Mouse (Mus musculus) hindbrain, embryonic 16.5 days (tissue): Measurements from ENCODE around the gene Mrgprg. TPM values are rescaled to one million over a fixed set of nuclear protein-coding genes. Genes with fewer than 3 reads are reported as not detected.

Experiments used
- ATAC-seq: fragments of 200-750 bp; cut with Nextera tagmentation; 2 replicates; pipeline ENCODE4 v1.8.0; 2017; ENCODE audit warnings: moderate TSS enrichment, moderate library complexity
- H3K27ac ChIP-seq: fragments of 300-500 bp; sonication (generic); 2 replicates; pipeline ENCODE4 v1.5.1; 2014; ENCODE audit warnings: low read depth, mild to moderate bottlenecking, control low read depth, low read length, moderate library complexity
- H3K27me3 ChIP-seq: fragments of 300-500 bp; sonication (generic); replicated peaks from 2 replicates; pipeline ENCODE4 v1.6.1; 2014; ENCODE audit warnings: low read length; ENCODE audit not compliant: control insufficient read depth, insufficient read depth
- H3K36me3 ChIP-seq: fragments of 300-500 bp; sonication (generic); 2 replicates; pipeline ENCODE4 v1.6.1; 2014; ENCODE audit warnings: mild to moderate bottlenecking, low read length, moderate library complexity, mixed read lengths; ENCODE audit not compliant: control insufficient read depth, insufficient read depth
- H3K4me1 ChIP-seq: fragments of 300-500 bp; sonication (generic); 2 replicates; pipeline ENCODE4 v1.6.1; 2014; ENCODE audit warnings: low read depth, low read length; ENCODE audit not compliant: control insufficient read depth, insufficient read depth
- H3K4me2 ChIP-seq: fragments of 300-500 bp; sonication (generic); 2 replicates; pipeline ENCODE4 v1.6.1; 2014; ENCODE audit warnings: mild to moderate bottlenecking, low read length, control low read depth, moderate library complexity
- H3K4me3 ChIP-seq: fragments of 300-500 bp; sonication (generic); 2 replicates; pipeline ENCODE4 v1.5.1; 2014; ENCODE audit warnings: mild to moderate bottlenecking, low read length, control low read depth, moderate library complexity
- H3K9ac ChIP-seq: fragments of 300-500 bp; sonication (generic); 2 replicates; pipeline ENCODE4 v1.6.1; 2014; ENCODE audit warnings: low read depth, mild to moderate bottlenecking, control low read depth, low read length, moderate library complexity
- H3K9me3 ChIP-seq: fragments of 300-500 bp; sonication (generic); 2 replicates; pipeline ENCODE4 v1.6.1; 2014; ENCODE audit warnings: mild to moderate bottlenecking, low read length, moderate library complexity; ENCODE audit not compliant: control insufficient read depth
- WGBS: fragments of 180-500 bp; shearing (Covaris S2); extraction: QIAGEN DNeasy Blood & Tissue Kit; methylation state at CpG from one replicate; pipeline ENCODE4 v1.1.7; 2014; 5-methylcytosine and 5-hydroxymethylcytosine counted together
- polyA plus RNA-seq: library from polyadenylated mRNA; unstranded; fragments of >200 nt; fragmentation: Nextera tagmentation; extraction: Ambion mirVana; gene quantifications from 2 replicates; pipeline ENCODE4 v1.2.1, GENCODE M21; 2015

Gene Mrgprg
- polyA plus RNA-seq, 1 experiment from 2014 or later = not detected

DNA sequence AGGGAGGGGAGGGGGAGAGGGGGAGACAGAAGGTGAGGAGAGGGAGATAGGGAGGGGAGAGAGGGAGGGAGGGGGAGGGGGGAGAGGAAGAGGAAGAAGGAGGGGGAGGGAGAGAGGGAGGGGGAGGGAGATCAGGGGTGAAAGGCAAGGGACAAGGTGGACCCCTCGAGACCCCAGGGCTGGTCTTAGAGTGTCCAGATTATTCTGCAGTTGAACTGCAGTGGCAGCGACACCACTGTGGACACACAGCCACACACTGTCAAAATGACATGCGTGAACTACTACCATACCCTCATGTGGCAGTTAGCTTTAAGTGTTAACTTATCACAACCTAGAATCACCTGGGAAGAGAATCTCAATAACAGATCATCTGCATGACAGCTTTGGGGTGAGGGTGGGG, 17.7 kb downstream of the Mrgprg start:
- Histone ChIP-seq H3K9ac (no peak overlapping the region), H3K27me3 (no peaks in the 10 kb centered on the region), H3K36me3 (no peaks in the 10 kb centered on the region), H3K27ac (no peak overlapping the region; the same call in 1 of the 2 replicates), H3K4me2 (no peak overlapping the region), H3K9me3 (no peaks in the 10 kb centered on the region), H3K4me1 (peaks cover 7% of the 10 kb centered on the region), H3K4me3 (no peak overlapping the region)
- WGBS = 59% methylated on average over 3 of the region's 3 CpGs
- no peak for ATAC-seq

DNA sequence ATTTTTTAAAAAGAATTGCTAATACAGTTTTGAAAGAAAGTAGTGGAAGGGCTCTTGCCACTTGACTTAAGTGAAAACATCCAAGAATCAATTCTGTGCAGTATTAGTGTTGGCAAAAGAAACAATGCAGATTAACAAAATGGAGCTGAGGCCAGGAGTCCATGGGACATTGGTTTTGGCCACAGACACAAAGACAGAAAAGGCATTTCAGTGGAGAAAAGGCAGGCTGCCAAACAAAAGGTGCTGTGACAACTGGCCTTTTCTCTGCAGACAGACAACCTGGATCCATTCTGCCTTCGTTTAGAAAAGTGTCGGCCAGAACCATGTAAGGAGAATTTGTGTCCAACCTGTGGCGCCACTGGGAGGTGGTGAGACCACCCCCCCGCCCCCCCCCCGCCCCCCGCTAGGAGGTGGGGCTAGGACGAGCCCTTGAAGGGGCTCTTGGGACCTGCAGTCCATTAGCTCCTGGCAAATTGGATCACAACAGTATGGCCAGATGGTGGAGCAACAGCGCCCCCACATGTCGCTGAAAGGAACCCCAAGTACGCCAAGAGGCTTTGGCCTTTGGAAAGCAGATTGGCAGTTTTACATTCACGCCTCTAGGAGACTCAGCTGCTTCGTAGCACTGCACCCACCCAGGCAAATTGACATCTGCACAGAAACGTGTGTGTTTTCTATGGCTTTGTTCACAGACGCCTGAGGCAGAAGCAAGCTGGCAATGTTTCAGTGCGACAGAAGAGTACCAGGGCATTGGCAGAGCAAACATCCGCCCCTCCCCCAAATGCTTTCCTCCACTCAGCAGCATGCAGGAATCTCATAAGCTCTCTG, 18.5 kb downstream of the Mrgprg start:
- Histone ChIP-seq H3K4me2 (peak overlapping the region; percentile 51), H3K4me3 (peak overlapping the region; percentile 23; the same call in 1 of the 2 replicates), H3K27ac (peak overlapping the region; percentile 60), H3K27me3 (no peaks in the 10 kb centered on the region), H3K4me1 (peaks cover 7% of the 10 kb centered on the region), H3K9me3 (no peaks in the 10 kb centered on the region), H3K36me3 (no peaks in the 10 kb centered on the region), H3K9ac (peak overlapping the region; percentile 34)
- WGBS = 1% methylated on average over 16 of the region's 16 CpGs
- ATAC-seq = peak; percentile 92

DNA sequence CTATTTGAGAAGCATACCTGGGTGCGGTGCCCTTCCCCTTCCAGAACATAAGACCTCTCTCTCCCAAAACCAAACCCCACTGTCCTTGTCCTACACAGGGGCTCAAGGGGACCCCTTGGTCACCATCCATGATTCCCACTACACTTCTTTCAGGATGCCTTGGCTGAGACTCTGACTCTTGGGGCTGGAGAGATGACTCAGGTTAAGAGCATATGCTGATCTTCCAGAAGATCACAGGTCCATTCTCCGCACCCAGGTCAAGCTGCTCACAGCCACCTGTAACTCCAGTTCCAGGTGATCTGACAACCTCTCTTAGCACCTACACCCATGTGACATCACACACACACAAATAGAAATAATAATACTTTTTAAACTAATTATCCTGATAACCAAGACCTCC, 26.1 kb downstream of the Mrgprg start:
- Histone ChIP-seq H3K27me3 (no peaks in the 10 kb centered on the region), H3K4me2 (peak overlapping the region; percentile 88), H3K36me3 (no peaks in the 10 kb centered on the region), H3K4me3 (peak overlapping the region; percentile 48), H3K27ac (peak overlapping the region; percentile 39; the same call in 1 of the 2 replicates), H3K4me1 (peaks cover 29% of the 10 kb centered on the region), H3K9ac (peak overlapping the region; percentile 81), H3K9me3 (no peaks in the 10 kb centered on the region)
- 15% methylated on average over 2 of the region's 2 CpGs for WGBS
- ATAC-seq = no peak; the same call in 1 of the 2 replicates

DNA sequence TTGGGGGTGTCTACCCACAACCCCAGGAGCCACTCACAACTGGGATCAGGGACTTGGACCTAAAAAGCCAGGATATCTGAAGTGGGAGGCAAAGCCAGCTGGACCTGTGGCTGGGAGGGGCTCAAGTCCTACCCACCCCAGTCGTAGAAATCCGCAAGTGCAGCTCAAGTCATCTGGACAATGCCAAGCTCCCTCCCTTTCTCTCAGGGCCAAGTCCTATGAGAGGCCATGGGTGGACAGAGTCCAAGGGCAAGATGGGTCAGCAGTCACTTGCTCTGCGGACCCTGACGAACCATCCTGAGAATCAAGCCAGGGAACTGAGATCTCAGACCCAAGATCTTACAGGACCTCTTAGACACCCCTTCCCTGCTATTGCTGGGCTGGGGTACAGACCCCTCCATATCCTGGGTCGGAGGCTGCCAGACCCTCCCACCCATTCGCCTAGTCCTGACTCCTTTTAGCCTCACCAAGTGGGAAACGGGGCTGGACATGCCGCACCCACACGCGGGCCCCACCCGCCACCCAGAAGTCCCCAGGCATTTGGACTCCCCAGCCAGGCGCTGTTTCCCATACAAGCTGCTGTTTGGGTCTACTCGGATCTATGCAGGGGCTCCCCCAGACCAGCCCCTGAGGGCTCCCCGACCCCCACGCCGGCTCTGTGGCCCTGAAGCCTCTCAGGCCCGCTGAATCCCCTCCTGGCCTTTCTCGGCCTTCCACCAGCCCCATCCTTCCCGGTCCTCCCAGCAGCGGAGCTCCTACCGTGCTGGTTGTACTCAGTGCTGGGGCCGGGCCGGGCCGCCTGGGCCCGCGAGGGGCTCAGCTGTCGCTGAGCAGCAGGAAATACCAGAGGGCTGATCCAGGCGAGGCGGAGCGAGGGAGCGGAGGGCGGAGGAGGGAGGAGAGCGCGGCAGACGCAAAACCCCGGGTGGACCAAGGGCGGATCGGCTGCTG, 27.0 kb downstream of the Mrgprg start:
- peak; percentile 90 for ATAC-seq
- H3K4me3 ChIP-seq = peak overlapping the region; percentile 48
- no peaks in the 10 kb centered on the region for H3K36me3 ChIP-seq
- H3K27me3 ChIP-seq = no peaks in the 10 kb centered on the region
- peak overlapping the region; percentile 81 for H3K9ac ChIP-seq
- no peaks in the 10 kb centered on the region for H3K9me3 ChIP-seq
- 3% methylated on average over 37 of the region's 38 CpGs for WGBS
- H3K4me1 ChIP-seq = peaks cover 29% of the 10 kb centered on the region
- H3K4me2 ChIP-seq = peak overlapping the region; percentile 88
- H3K27ac ChIP-seq = peak overlapping the region; percentile 39

DNA sequence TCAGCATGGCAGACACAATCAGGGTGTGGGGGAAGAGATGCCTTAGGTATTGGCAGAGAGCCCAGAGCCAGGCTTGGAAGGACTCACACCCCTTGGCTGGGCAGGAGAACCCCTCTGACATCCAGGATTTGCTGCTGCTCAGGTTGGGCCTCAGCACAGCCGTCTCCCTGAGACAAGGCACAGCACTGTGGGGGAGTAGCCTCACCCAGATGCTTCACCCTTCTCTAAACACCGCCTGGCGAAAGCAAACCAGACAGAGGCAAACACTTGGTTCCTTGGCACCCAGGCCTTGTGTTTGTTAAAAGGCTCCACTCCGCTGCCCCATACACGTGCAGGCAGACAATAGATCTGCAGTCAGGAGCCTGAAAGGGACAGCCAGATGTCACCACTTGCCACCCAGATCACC, 28.2 kb downstream of the Mrgprg start:
- 4% methylated on average over 5 of the region's 5 CpGs for WGBS
- no peaks in the 10 kb centered on the region for H3K9me3 ChIP-seq
- peak overlapping the region; percentile 81 for H3K9ac ChIP-seq
- peak overlapping the region; percentile 48 for H3K4me3 ChIP-seq
- peak overlapping the region; percentile 39 for H3K27ac ChIP-seq
- no peaks in the 10 kb centered on the region for H3K27me3 ChIP-seq
- H3K4me2 ChIP-seq = peak overlapping the region; percentile 88
- H3K36me3 ChIP-seq = no peaks in the 10 kb centered on the region
- peak; percentile 44 for ATAC-seq
- H3K4me1 ChIP-seq = peaks cover 29% of the 10 kb centered on the region

DNA sequence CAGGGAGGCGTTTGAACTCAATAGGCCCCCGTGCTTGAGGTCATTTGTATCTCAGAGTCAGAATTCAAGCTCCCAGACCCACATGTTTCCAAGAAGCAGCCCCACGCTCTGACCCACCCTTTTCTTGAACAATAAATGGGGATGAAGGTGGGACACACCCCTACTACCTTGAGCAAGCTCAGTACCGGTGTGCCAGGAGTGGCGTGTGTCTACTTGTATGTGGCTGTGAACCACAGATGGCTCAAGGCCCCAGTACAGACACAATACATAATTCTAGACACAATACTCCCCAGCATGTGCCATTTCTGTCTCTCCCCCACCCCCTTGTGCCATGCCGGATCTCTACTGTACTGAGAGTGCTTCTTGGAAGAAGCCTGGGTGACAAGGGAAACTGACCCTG, 28.6 kb downstream of the Mrgprg start:
- peak overlapping the region; percentile 88 for H3K4me2 ChIP-seq
- peak overlapping the region; percentile 39 for H3K27ac ChIP-seq
- no peak; the same call in 1 of the 2 replicates for ATAC-seq
- WGBS = 46% methylated on average over 6 of the region's 6 CpGs
- no peaks in the 10 kb centered on the region for H3K36me3 ChIP-seq
- H3K4me3 ChIP-seq = peak overlapping the region; percentile 48
- peaks cover 29% of the 10 kb centered on the region for H3K4me1 ChIP-seq
- H3K9ac ChIP-seq = peak overlapping the region; percentile 81
- H3K9me3 ChIP-seq = no peaks in the 10 kb centered on the region
- no peaks in the 10 kb centered on the region for H3K27me3 ChIP-seq

DNA sequence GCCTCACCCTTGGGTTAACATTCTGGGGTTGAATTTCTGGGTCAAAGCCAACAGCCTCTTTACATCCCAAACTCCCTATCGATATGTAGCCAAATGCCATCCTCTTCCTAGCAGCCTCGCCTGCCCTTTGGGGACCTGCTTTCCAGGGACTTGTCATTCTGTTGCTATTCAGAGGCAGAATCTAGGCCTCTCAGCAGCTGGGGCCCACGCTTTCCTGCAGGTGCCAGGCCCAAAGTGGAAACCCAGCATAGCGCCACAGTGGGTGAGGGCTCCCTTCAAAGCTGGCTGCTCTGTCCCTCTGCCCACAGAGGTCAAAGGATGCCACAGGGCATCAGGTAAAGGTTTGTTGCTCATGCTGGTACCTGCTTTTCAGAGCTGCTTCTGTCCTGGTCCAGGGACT, 33.0 kb downstream of the Mrgprg start:
- no peaks in the 10 kb centered on the region for H3K27me3 ChIP-seq
- no peak for ATAC-seq
- WGBS = 76% methylated on average over 4 of the region's 4 CpGs
- peaks cover 18% of the 10 kb centered on the region for H3K4me1 ChIP-seq
- H3K9ac ChIP-seq = no peak overlapping the region
- H3K4me3 ChIP-seq = no peak overlapping the region
- no peak overlapping the region for H3K4me2 ChIP-seq
- no peak overlapping the region for H3K27ac ChIP-seq
- H3K36me3 ChIP-seq = no peaks in the 10 kb centered on the region
- H3K9me3 ChIP-seq = no peaks in the 10 kb centered on the region

DNA sequence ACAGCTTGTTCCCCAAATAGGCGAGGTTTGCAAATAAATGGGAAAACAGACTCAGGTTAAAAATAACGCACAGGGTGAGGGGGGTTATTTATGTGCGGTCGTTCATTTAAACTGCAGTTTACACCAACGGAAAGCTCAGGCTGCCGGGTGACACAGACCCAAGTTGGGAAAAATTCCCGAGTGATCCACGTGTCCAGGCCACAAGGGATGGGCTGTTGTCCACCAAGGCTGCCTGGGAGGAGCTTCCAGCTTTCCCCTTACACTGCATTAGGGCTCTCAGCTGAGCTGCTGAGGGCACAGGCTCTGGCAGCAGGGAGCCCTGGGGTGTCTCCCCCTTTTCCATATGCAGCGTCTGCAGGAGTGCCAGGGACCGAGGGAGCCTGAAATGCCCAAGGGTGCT, 36.9 kb downstream of the Mrgprg start:
- Histone ChIP-seq H3K9ac (no peak overlapping the region), H3K27ac (no peak overlapping the region), H3K4me2 (no peak overlapping the region), H3K36me3 (no peaks in the 10 kb centered on the region), H3K4me3 (no peak overlapping the region), H3K9me3 (no peaks in the 10 kb centered on the region), H3K27me3 (no peaks in the 10 kb centered on the region), H3K4me1 (no peaks in the 10 kb centered on the region; the same call in 1 of the 2 replicates)
- WGBS = 80% methylated on average over 10 of the region's 10 CpGs
- ATAC-seq = no peak

DNA sequence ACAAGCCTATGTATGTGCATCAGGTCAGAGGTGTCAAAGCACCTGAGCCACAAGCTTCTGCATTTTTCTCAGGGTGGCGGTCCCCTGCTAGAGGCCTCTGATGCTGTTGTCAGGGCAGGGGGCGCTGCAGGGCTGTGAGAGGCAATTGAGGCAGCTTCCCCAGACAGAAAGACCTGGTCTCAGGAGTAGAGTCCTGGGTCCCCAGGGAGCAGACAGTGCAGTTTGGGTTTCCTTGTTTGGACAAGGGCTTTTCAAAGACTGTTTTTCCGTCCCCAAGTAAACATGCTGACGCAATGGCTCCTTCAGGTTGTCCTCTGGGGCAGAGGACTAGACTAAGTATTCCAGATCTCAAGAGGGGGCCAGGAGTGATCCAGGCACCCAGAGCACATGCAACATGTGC, 40.4 kb downstream of the Mrgprg start:
- H3K27me3 ChIP-seq = no peaks in the 10 kb centered on the region
- no peaks in the 10 kb centered on the region for H3K36me3 ChIP-seq
- no peak overlapping the region for H3K27ac ChIP-seq
- 78% methylated on average over 4 of the region's 4 CpGs for WGBS
- H3K4me2 ChIP-seq = no peak overlapping the region
- no peaks in the 10 kb centered on the region; the same call in 1 of the 2 replicates for H3K4me1 ChIP-seq
- no peak overlapping the region for H3K4me3 ChIP-seq
- H3K9ac ChIP-seq = no peak overlapping the region
- no peaks in the 10 kb centered on the region for H3K9me3 ChIP-seq
- ATAC-seq = no peak
